Mouse (Mus musculus): ENCODE results near the gene Gm47283. TPM values are rescaled to one million over a fixed set of nuclear protein-coding genes. Genes with fewer than 3 reads are reported as not detected.
"Not testable (repeated sequence)": the region's sequence is repeated elsewhere in the genome, so short reads cannot be mapped to it uniquely, and the experiment has no call there.

Gene Gm47283
- total and polyA plus RNA-seq, 3 experiments, result not detected

DNA sequence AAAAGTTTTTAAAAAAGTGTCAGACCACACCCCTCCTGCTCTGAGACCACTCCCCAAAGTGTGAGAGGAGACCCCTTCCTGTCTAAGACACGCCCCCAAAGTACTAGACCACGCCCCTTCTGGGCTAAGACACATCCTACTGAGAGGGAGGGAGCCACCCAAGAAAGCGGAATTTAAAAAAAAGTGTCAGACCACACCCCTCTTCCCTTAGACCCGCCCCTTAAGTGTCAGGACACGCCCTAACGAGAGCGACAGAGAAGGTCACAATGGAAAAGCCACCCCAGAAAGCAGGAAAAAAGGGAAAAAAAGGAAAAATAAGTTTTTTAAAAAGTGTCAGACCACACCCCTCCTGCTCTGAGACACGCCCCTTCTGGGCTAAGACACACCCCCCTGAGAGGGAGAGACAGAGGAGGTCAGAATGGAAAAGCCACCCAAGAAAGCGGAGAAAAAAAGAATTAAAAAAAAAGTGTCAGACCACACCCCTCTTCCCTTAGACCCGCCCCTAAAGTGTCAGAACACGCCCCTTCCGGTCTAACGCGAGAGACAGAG, 44.5 kb upstream of the Gm47283 start:
- peaks cover 32% of the 10 kb centered on the region for H3K9me3 ChIP-seq (replicated peaks)
- H3K27me3 ChIP-seq (ENCODE audit: insufficient read depth, low read length), result peaks cover 4% of the 10 kb centered on the region; the same call in 1 of the 2 replicates
- DNase-seq (ENCODE audit: low spot score) (peak; percentile 78), ATAC-seq (ENCODE audit: extremely low read depth, insufficient number of reproducible peaks, low FRiP score, poor library complexity, severe bottlenecking) (peak; percentile 23)
- peaks cover 45% of the 10 kb centered on the region for H3K36me3 ChIP-seq (replicated peaks)
- H3K4me3 ChIP-seq (ENCODE audit: low read depth, low read length), result no peak overlapping the region
- H3K4me1 ChIP-seq (ENCODE audit: insufficient read depth, low read depth, low read length), result peaks cover 9% of the 10 kb centered on the region
- no peak for TF ChIP-seq TAL1 (conservative IDR thresholded peaks at IDR 0.05; ENCODE audit: low read depth, low read length)
- no peak for TF ChIP-seq GATA2 (IDR thresholded peaks at IDR 0.05; ENCODE audit: borderline replicate concordance, low read depth, low read length)
- no peak for TF ChIP-seq CTCF (IDR thresholded peaks at IDR 0.05; ENCODE audit: low read depth, low read length)
- no peak for TF ChIP-seq POLR2AphosphoS5 (IDR thresholded peaks at IDR 0.05; ENCODE audit: insufficient replicate concordance, low read depth, low read length)
- no peak for TF ChIP-seq GATA1 (IDR thresholded peaks at IDR 0.05; ENCODE audit: borderline replicate concordance, low read length)

DNA sequence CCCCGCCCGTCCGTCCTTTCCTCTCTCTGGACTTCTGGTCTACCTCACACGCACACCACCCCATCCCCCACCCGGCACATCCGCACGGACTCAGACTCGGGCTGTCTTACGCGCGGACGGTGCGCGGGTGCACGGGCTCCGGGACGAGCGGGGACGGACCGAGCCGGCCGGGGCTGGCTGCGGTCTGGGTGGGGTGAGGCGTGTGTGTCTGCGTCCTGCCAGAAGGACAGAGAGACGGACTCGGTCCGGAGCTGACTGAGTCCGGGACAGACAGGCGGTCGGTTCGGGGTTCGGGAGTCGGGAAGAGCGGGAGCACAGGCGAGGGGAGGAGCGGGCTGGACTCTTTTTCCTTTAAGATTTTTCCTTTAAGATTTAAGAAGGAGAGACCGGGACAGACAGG, 43.5 kb upstream of the Gm47283 start:
- DNase-seq (ENCODE audit: low spot score), result peak; percentile 79
- not testable (repeated sequence) for H3K4me1 ChIP-seq (ENCODE audit: insufficient read depth, low read depth, low read length); H3K27me3 ChIP-seq (ENCODE audit: insufficient read depth, low read length); ATAC-seq (ENCODE audit: extremely low read depth, insufficient number of reproducible peaks, low FRiP score, poor library complexity, severe bottlenecking)
- peaks cover 43% of the 10 kb centered on the region for H3K36me3 ChIP-seq (replicated peaks)
- peak overlapping the region; percentile 61 for H3K4me3 ChIP-seq (ENCODE audit: low read depth, low read length)
- peaks cover 30% of the 10 kb centered on the region for H3K9me3 ChIP-seq (replicated peaks)

GRCm38 (mm10) chrY:90741452-90742260, 42.9 kb upstream of the Gm47283 start:
- peak; percentile 90 for DNase-seq (ENCODE audit: low spot score)
- not testable (repeated sequence) for H3K4me1 ChIP-seq (ENCODE audit: insufficient read depth, low read depth, low read length); H3K27me3 ChIP-seq (ENCODE audit: insufficient read depth, low read length)
- peak; percentile 16; the same call in 1 of the 2 replicates for ATAC-seq (ENCODE audit: extremely low read depth, insufficient number of reproducible peaks, low FRiP score, poor library complexity, severe bottlenecking)
- peak overlapping the region; percentile 36; the same call in 1 of the 2 replicates for H3K4me3 ChIP-seq (ENCODE audit: low read depth, low read length)
- H3K9me3 ChIP-seq (replicated peaks), result peaks cover 30% of the 10 kb centered on the region
- H3K36me3 ChIP-seq (replicated peaks), result peaks cover 43% of the 10 kb centered on the region

- DNase-seq (ENCODE audit: low spot score), result peak; percentile 1
- ATAC-seq (ENCODE audit: extremely low read depth, insufficient number of reproducible peaks, low FRiP score, poor library complexity, severe bottlenecking); H3K4me3 ChIP-seq (ENCODE audit: low read depth, low read length); H3K4me1 ChIP-seq (ENCODE audit: insufficient read depth, low read depth, low read length); H3K27me3 ChIP-seq (ENCODE audit: insufficient read depth, low read length): not testable (repeated sequence)
- H3K9me3 ChIP-seq (replicated peaks), result peaks cover 29% of the 10 kb centered on the region
- peaks cover 41% of the 10 kb centered on the region for H3K36me3 ChIP-seq (replicated peaks)
Measured at GRCm38 (mm10) chrY:90742261-90743052, 42.1 kb upstream of the Gm47283 start.

DNA sequence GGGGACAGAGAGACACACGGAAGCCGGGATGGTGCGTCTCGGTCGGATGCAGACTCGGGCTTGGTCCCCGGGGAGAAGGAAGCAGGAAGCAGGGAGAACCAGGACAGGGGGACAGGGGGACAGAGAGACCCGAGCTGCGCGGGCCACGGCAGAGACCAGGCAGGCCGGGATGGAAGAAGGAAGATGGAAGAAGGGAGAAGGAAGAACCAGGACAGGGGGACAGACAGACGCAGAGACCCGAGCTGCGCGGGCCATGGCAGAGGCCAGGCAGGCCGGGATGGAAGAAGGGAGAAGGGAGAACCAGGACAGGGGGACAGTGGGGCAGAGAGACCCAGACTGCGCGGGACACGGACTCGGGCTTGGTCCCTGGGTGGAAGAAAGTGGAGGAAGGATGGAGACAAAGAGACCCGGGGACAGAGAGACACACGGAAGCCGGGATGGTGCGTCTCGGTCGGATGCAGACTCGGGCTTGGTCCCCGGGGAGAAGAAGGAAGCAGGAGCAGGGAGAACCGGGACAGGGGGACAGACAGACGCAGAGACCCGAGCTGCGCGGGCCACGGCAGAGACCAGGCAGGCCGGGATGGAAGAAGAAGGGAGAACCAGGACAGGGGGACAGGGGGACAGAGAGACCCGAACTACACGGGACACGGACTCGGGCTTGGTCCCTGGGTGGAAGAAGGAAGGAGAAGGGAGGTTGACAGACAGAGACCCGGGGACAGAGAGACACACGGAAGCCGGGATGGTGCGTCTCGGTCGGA, 41.3 kb upstream of the Gm47283 start:
- Histone ChIP-seq H3K36me3 (replicated peaks) (peaks cover 35% of the 10 kb centered on the region), H3K9me3 (replicated peaks) (peaks cover 26% of the 10 kb centered on the region)
- not testable (repeated sequence) for H3K4me1 ChIP-seq (ENCODE audit: insufficient read depth, low read depth, low read length); DNase-seq (ENCODE audit: low spot score); H3K4me3 ChIP-seq (ENCODE audit: low read depth, low read length); H3K27me3 ChIP-seq (ENCODE audit: insufficient read depth, low read length); ATAC-seq (ENCODE audit: extremely low read depth, insufficient number of reproducible peaks, low FRiP score, poor library complexity, severe bottlenecking)

DNA sequence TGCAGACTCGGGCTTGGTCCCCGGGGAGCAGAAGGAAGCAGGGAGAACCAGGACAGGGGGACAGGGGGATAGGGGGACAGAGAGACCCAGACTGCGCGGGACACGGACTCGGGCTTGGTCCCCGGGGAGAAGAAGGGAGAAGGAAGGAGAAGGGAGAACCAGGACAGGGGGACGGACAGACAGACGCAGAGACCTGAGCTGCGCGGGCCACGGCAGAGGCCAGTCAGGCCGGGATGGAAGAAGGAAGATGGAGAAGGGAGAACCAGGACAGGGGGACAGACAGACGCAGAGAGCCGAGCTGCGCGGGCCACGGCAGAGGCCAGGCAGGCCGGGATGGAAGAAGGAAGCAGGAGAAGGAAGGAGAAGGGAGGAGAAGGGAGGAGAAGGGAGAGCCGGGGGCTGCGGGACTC, 40.7 kb upstream of the Gm47283 start:
- H3K4me3 ChIP-seq (ENCODE audit: low read depth, low read length), result no peak overlapping the region
- TF ChIP-seq CTCF (IDR thresholded peaks at IDR 0.05; ENCODE audit: low read depth, low read length), result no peak
- no peak for TF ChIP-seq GATA1 (IDR thresholded peaks at IDR 0.05; ENCODE audit: borderline replicate concordance, low read length)
- TF ChIP-seq GATA2 (IDR thresholded peaks at IDR 0.05; ENCODE audit: borderline replicate concordance, low read depth, low read length), result no peak
- no peak for TF ChIP-seq POLR2AphosphoS5 (IDR thresholded peaks at IDR 0.05; ENCODE audit: insufficient replicate concordance, low read depth, low read length)
- TF ChIP-seq TAL1 (conservative IDR thresholded peaks at IDR 0.05; ENCODE audit: low read depth, low read length), result no peak
- H3K27me3 ChIP-seq (ENCODE audit: insufficient read depth, low read length), result peaks cover 4% of the 10 kb centered on the region; the same call in 1 of the 2 replicates
- no peak for DNase-seq (ENCODE audit: low spot score)
- no peak for ATAC-seq (ENCODE audit: extremely low read depth, insufficient number of reproducible peaks, low FRiP score, poor library complexity, severe bottlenecking)
- peaks cover 29% of the 10 kb centered on the region for H3K36me3 ChIP-seq (replicated peaks)
- H3K4me1 ChIP-seq (ENCODE audit: insufficient read depth, low read depth, low read length), result peaks cover 6% of the 10 kb centered on the region
- peaks cover 23% of the 10 kb centered on the region for H3K9me3 ChIP-seq (replicated peaks)

DNA sequence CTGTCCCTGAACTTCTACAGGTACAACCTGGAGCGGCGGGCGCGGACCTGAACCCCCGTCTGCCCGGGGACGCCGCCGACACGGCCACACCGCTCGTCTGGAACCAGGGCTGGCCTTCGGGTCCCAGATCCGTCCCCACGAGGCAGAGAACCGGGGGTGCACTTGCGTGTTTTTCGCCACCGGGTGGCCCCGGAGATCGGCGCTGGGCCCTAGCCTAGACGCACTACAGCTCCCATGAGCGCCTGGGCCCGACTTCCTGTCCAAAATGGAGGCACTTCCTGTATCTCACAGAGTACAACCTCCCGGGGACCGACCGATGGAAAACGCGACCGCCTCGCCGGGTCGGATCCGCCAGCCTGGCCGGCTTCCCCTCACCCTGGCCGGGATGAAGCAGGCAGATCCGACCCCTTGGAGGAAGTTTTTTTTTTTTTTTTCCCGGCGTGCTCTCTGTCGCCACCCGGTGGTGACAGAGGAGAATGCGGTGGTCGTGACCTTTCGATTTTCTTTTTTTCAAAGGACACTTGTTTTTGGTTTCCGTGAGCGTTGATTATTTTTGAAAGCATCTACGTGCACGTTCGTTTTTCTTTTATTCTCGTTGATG, 40.1 kb upstream of the Gm47283 start:
- H3K4me1 ChIP-seq (ENCODE audit: insufficient read depth, low read depth, low read length); H3K4me3 ChIP-seq (ENCODE audit: low read depth, low read length); H3K27me3 ChIP-seq (ENCODE audit: insufficient read depth, low read length): not testable (repeated sequence)
- H3K9me3 ChIP-seq (replicated peaks), result peaks cover 19% of the 10 kb centered on the region
- H3K36me3 ChIP-seq (replicated peaks), result peaks cover 23% of the 10 kb centered on the region
- DNase-seq (ENCODE audit: low spot score) (peak; percentile 25), ATAC-seq (ENCODE audit: extremely low read depth, insufficient number of reproducible peaks, low FRiP score, poor library complexity, severe bottlenecking) (peak; percentile 23)

DNA sequence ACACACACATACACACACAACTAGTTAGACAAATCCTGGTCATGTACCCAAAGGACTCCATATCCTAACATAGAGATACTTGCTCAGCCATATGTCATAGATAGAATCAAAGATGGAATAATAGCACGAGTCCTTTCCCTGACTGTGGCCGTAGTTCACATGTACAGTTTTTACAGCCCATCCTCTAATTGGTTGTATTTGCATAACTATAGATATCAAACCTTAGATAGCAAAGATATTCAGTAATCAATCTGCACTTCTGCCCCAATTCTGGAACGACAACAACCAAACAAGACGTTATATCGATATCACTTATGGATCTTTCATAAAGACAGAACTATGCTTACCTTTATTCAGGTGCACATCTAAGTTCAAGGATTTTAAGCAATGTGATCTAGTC, 39.3 kb upstream of the Gm47283 start:
- H3K4me3 ChIP-seq (ENCODE audit: low read depth, low read length); ATAC-seq (ENCODE audit: extremely low read depth, insufficient number of reproducible peaks, low FRiP score, poor library complexity, severe bottlenecking); H3K27me3 ChIP-seq (ENCODE audit: insufficient read depth, low read length); H3K4me1 ChIP-seq (ENCODE audit: insufficient read depth, low read depth, low read length); DNase-seq (ENCODE audit: low spot score): not testable (repeated sequence)
- H3K36me3 ChIP-seq (replicated peaks), result peaks cover 15% of the 10 kb centered on the region
- peaks cover 14% of the 10 kb centered on the region for H3K9me3 ChIP-seq (replicated peaks)

- H3K9me3 ChIP-seq (replicated peaks); ATAC-seq (ENCODE audit: extremely low read depth, insufficient number of reproducible peaks, low FRiP score, poor library complexity, severe bottlenecking); H3K36me3 ChIP-seq (replicated peaks); H3K4me1 ChIP-seq (ENCODE audit: insufficient read depth, low read depth, low read length); DNase-seq (ENCODE audit: low spot score); H3K27me3 ChIP-seq (ENCODE audit: insufficient read depth, low read length); H3K4me3 ChIP-seq (ENCODE audit: low read depth, low read length): not testable (repeated sequence)
Measured at GRCm38 (mm10) chrY:90754721-90755120, 29.8 kb upstream of the Gm47283 start, which contains the start of gene Gm21860. Gene Gm21860, minus strand, starts transcription at chrY:90754821.
